Mouse (Mus musculus) forebrain, embryonic 15.5 days (tissue): Measurements from ENCODE around the gene Klc1. TPM values are rescaled to one million over a fixed set of nuclear protein-coding genes. Genes with fewer than 3 reads are reported as not detected.

ENCODE experiments used
- ATAC-seq: fragments of 200-750 bp; cut with Nextera tagmentation; replicated peaks from 2 replicates; pipeline ENCODE4 v1.8.0; 2017; ENCODE audit warnings: mild to moderate bottlenecking, moderate TSS enrichment, moderate library complexity
- H3K27ac ChIP-seq: fragments of 300-500 bp; sonication (generic); replicated peaks from 2 replicates; pipeline ENCODE4 v1.5.1; 2015; ENCODE audit warnings: mild to moderate bottlenecking, inconsistent platforms
- H3K27me3 ChIP-seq: fragments of 300-500 bp; sonication (generic); 2 replicates; pipeline ENCODE4 v1.6.1; 2015; ENCODE audit warnings: inconsistent platforms
- H3K36me3 ChIP-seq: fragments of 300-500 bp; sonication (generic); 2 replicates; pipeline ENCODE4 v1.6.1; 2015; ENCODE audit warnings: mild to moderate bottlenecking, inconsistent platforms
- H3K4me1 ChIP-seq: fragments of 300-500 bp; sonication (generic); 2 replicates; pipeline ENCODE4 v1.6.1; 2015; ENCODE audit warnings: inconsistent platforms
- H3K4me2 ChIP-seq: fragments of 300-500 bp; sonication (generic); replicated peaks from 2 replicates; pipeline ENCODE4 v1.6.1; 2015; ENCODE audit warnings: mild to moderate bottlenecking, inconsistent platforms
- H3K4me3 ChIP-seq: fragments of 300-500 bp; sonication (generic); 2 replicates; pipeline ENCODE4 v1.5.1; 2015; ENCODE audit warnings: mild to moderate bottlenecking, inconsistent platforms
- H3K9ac ChIP-seq: fragments of 300-500 bp; sonication (generic); replicated peaks from 2 replicates; pipeline ENCODE4 v1.6.1; 2015; ENCODE audit warnings: mild to moderate bottlenecking, inconsistent platforms
- H3K9me3 ChIP-seq: fragments of 300-500 bp; sonication (generic); 2 replicates; pipeline ENCODE4 v1.6.1; 2016; ENCODE audit warnings: inconsistent platforms
- WGBS: fragments of 180-500 bp; shearing (Covaris S2); methylation state at CpG from one replicate; pipeline ENCODE4 v1.1.7; 2015; ENCODE audit warnings: mixed read lengths; 5-methylcytosine and 5-hydroxymethylcytosine counted together
- polyA plus RNA-seq: library from polyadenylated mRNA; unstranded; fragments of >200 nt; fragmentation: Nextera tagmentation; extraction: Ambion mirVana; gene quantifications from 2 replicates; pipeline ENCODE4 v1.2.1, GENCODE M21; 2015

The Klc1 gene
- polyA plus RNA-seq, 1 experiment from 2014 or later, result 430 TPM

GRCm38 (mm10) chr12:111808775-111809174 is 50.1 kb downstream of the Klc1 start:
- Histone ChIP-seq H3K27me3 (no peaks in the 10 kb centered on the region), H3K9me3 (no peaks in the 10 kb centered on the region), H3K4me2 (no peak overlapping the region), H3K9ac (no peak overlapping the region), H3K36me3 (peaks cover 31% of the 10 kb centered on the region), H3K27ac (peak overlapping the region; percentile 76; the same call in 1 of the 2 replicates), H3K4me1 (peaks cover 20% of the 10 kb centered on the region), H3K4me3 (no peak overlapping the region)
- 93% methylated on average over 6 of the region's 6 CpGs for WGBS
- ATAC-seq, result no peak

GRCm38 (mm10) chr12:111809762-111810161 is 51.1 kb downstream of the Klc1 start:
- no peak overlapping the region for H3K4me3 ChIP-seq
- 2% methylated on average over 6 of the region's 9 CpGs for WGBS
- no peak overlapping the region for H3K9ac ChIP-seq
- no peak; the same call in 1 of the 2 replicates for ATAC-seq
- H3K4me2 ChIP-seq, result no peak overlapping the region
- peak overlapping the region; percentile 76 for H3K27ac ChIP-seq
- no peaks in the 10 kb centered on the region for H3K27me3 ChIP-seq
- peaks cover 25% of the 10 kb centered on the region for H3K4me1 ChIP-seq
- no peaks in the 10 kb centered on the region for H3K9me3 ChIP-seq
- H3K36me3 ChIP-seq, result peaks cover 25% of the 10 kb centered on the region

GRCm38 (mm10) chr12:111812075-111812474 is 53.4 kb downstream of the Klc1 start:
- ATAC-seq, result no peak
- 86% methylated on average over 13 of the region's 13 CpGs for WGBS
- no peaks in the 10 kb centered on the region for H3K9me3 ChIP-seq
- no peaks in the 10 kb centered on the region for H3K27me3 ChIP-seq
- H3K9ac ChIP-seq, result no peak overlapping the region
- peaks cover 14% of the 10 kb centered on the region; the same call in 1 of the 2 replicates for H3K36me3 ChIP-seq
- no peak overlapping the region for H3K27ac ChIP-seq
- H3K4me3 ChIP-seq, result no peak overlapping the region
- H3K4me2 ChIP-seq, result no peak overlapping the region
- peaks cover 44% of the 10 kb centered on the region for H3K4me1 ChIP-seq

- Histone ChIP-seq H3K9me3 (no peaks in the 10 kb centered on the region), H3K9ac (peak overlapping the region; percentile 50; the same call in 1 of the 2 replicates), H3K27ac (no peak overlapping the region), H3K4me3 (peak overlapping the region; percentile 93), H3K27me3 (no peaks in the 10 kb centered on the region), H3K4me1 (peaks cover 44% of the 10 kb centered on the region), H3K36me3 (peaks cover 11% of the 10 kb centered on the region; the same call in 1 of the 2 replicates), H3K4me2 (0 out of 2 replicates have a peak overlapping the region, but pooled peaks have one; percentile 70)
- WGBS, result 69% methylated on average over 12 of the region's 12 CpGs
- no peak for ATAC-seq
Observed at GRCm38 (mm10) chr12:111812611-111813010, 54.0 kb downstream of the Klc1 start.

- 4% methylated on average over 27 of the region's 27 CpGs for WGBS
Observed at GRCm38 (mm10) chr12:111813111-111813765, 54.6 kb downstream of the Klc1 start.

GRCm38 (mm10) chr12:111813766-111814617 is 55.3 kb downstream of the Klc1 start, which contains the start of the genes Xrcc3 and Zfyve21:
TSS of gene Xrcc3 (minus strand) at chr12:111813873.
TSS of gene Zfyve21 (plus strand) at chr12:111814170.
- Histone ChIP-seq H3K27ac (peak within 1 kb of the TSS; percentile 81), H3K36me3 (no peaks in the 10 kb centered on the region), H3K27me3 (no peaks in the 10 kb centered on the region), H3K9ac (peak within 1 kb of the TSS; percentile 79), H3K4me3 (peak within 1 kb of the TSS; percentile 93), H3K9me3 (no peaks in the 10 kb centered on the region), H3K4me1 (peaks cover 44% of the 10 kb centered on the region), H3K4me2 (peak within 1 kb of the TSS; percentile 95)
- WGBS, result under 1% methylated on average over 87 of the region's 87 CpGs
- peak; percentile 100 for ATAC-seq

More at GRCm38 (mm10) chr12:111813111-111813765, 54.6 kb downstream of the Klc1 start:
- peak overlapping the region; percentile 50 for H3K9ac ChIP-seq
- H3K27ac ChIP-seq, result no peak overlapping the region
- H3K4me2 ChIP-seq, result peak overlapping the region; percentile 70
- H3K4me3 ChIP-seq, result peak overlapping the region; percentile 93
- ATAC-seq, result no peak; the same call in 1 of the 2 replicates
- H3K9me3 ChIP-seq, result no peaks in the 10 kb centered on the region
- H3K4me1 ChIP-seq, result peaks cover 44% of the 10 kb centered on the region
- H3K36me3 ChIP-seq, result peaks cover 6% of the 10 kb centered on the region; the same call in 1 of the 2 replicates
- no peaks in the 10 kb centered on the region for H3K27me3 ChIP-seq

- peak overlapping the region; percentile 93 for H3K4me3 ChIP-seq
- no peaks in the 10 kb centered on the region for H3K9me3 ChIP-seq
- peak overlapping the region; percentile 95 for H3K4me2 ChIP-seq
- peak overlapping the region; percentile 79 for H3K9ac ChIP-seq
- H3K27ac ChIP-seq, result no peak overlapping the region
- 27% methylated on average over 19 of the region's 19 CpGs for WGBS
- H3K27me3 ChIP-seq, result no peaks in the 10 kb centered on the region
- no peaks in the 10 kb centered on the region for H3K36me3 ChIP-seq
- no peak for ATAC-seq
- H3K4me1 ChIP-seq, result peaks cover 38% of the 10 kb centered on the region
Observed at GRCm38 (mm10) chr12:111814769-111815762, 56.4 kb downstream of the Klc1 start.

GRCm38 (mm10) chr12:111816528-111816927 is 57.9 kb downstream of the Klc1 start:
- Histone ChIP-seq H3K4me1 (peaks cover 38% of the 10 kb centered on the region), H3K9me3 (no peaks in the 10 kb centered on the region), H3K4me2 (no peak overlapping the region), H3K27me3 (no peaks in the 10 kb centered on the region), H3K4me3 (no peak overlapping the region), H3K36me3 (no peaks in the 10 kb centered on the region), H3K27ac (no peak overlapping the region), H3K9ac (no peak overlapping the region)
- no peak for ATAC-seq
- 68% methylated on average over 13 of the region's 13 CpGs for WGBS

GRCm38 (mm10) chr12:111816967-111817366 is 58.3 kb downstream of the Klc1 start:
- no peak overlapping the region for H3K9ac ChIP-seq
- no peak overlapping the region for H3K4me3 ChIP-seq
- WGBS, result 84% methylated on average over 9 of the region's 9 CpGs
- H3K4me1 ChIP-seq, result peaks cover 38% of the 10 kb centered on the region
- H3K9me3 ChIP-seq, result no peaks in the 10 kb centered on the region
- no peak for ATAC-seq
- H3K36me3 ChIP-seq, result no peaks in the 10 kb centered on the region
- H3K27me3 ChIP-seq, result no peaks in the 10 kb centered on the region
- H3K27ac ChIP-seq, result no peak overlapping the region
- H3K4me2 ChIP-seq, result no peak overlapping the region

- ATAC-seq, result no peak
- Histone ChIP-seq H3K36me3 (no peaks in the 10 kb centered on the region), H3K4me3 (no peak overlapping the region), H3K27ac (no peak overlapping the region), H3K9me3 (no peaks in the 10 kb centered on the region), H3K4me2 (no peak overlapping the region), H3K27me3 (no peaks in the 10 kb centered on the region), H3K9ac (no peak overlapping the region), H3K4me1 (peaks cover 32% of the 10 kb centered on the region)
- WGBS, result 92% methylated on average over 8 of the region's 8 CpGs
Observed at GRCm38 (mm10) chr12:111817991-111818390, 59.3 kb downstream of the Klc1 start.

- Histone ChIP-seq H3K27ac (no peak overlapping the region), H3K36me3 (peaks cover 6% of the 10 kb centered on the region), H3K4me2 (no peak overlapping the region), H3K27me3 (no peaks in the 10 kb centered on the region), H3K4me3 (no peak overlapping the region), H3K9ac (no peak overlapping the region), H3K9me3 (no peaks in the 10 kb centered on the region), H3K4me1 (peaks cover 20% of the 10 kb centered on the region)
- ATAC-seq, result no peak
- 75% methylated on average over 8 of the region's 8 CpGs for WGBS
Observed at GRCm38 (mm10) chr12:111819936-111820335, 61.3 kb downstream of the Klc1 start.
